Mouse (Mus musculus) monocyte, adult 5-6 weeks (primary cell): Measurements from ENCODE around the gene 4931440F15Rik. TPM values are rescaled to one million over a fixed set of nuclear protein-coding genes. Genes with fewer than 3 reads are reported as not detected.

Experiments
- total RNA-seq: library from RNA; stranded (forward); fragments of 200-1000, 200-491, 200-594 nt; gene quantifications from 3 replicates; pipeline ENCODE4 v1.2.3, GENCODE M21; 2017

4931440F15Rik gene
- total RNA-seq, 1 experiment from 2014 or later = 0.48 TPM

Other genes starting within 250 kb of the 4931440F15Rik start
- 151 to 197 TPM (median 169 TPM) in 3 replicates for gene Rtn4, start 132.7 kb downstream of the 4931440F15Rik start, total RNA-seq
- 13.4 to 15.1 TPM (median 14.8 TPM) in 3 replicates for gene Eml6, start 200.4 kb upstream of the 4931440F15Rik start, total RNA-seq